Mouse (Mus musculus): ENCODE measurements around the gene Gm10718. TPM values are rescaled to one million over a fixed set of nuclear protein-coding genes. Genes with fewer than 3 reads are reported as not detected.
"Not testable (repeated sequence)": the region's sequence is repeated elsewhere in the genome, so short reads cannot be mapped to it uniquely, and the experiment has no call there.

The Gm10718 gene
- polyA plus RNA-seq, 1 experiment from 2014 or later = 1.6 TPM

GRCm38 (mm10) chr9:3036577-3036976 is 13.2 kb downstream of the Gm10718 start, which contains the start of gene Gm10715:
TSS of gene Gm10715 (plus strand) at chr9:3036877.
- 73% methylated on average over 6 of the region's 8 CpGs for WGBS
- H3K9ac ChIP-seq (replicated peaks; ENCODE audit: low read depth); H3K9me3 ChIP-seq (ENCODE audit: low read length): not testable (repeated sequence)

GRCm38 (mm10) chr9:3038161-3038560 is 14.8 kb downstream of the Gm10718 start:
- DNase-seq (ENCODE audit: low spot score); H3K9ac ChIP-seq (replicated peaks; ENCODE audit: low read depth); H3K4me2 ChIP-seq (replicated peaks; ENCODE audit: low read depth, low read length); H3K4me1 ChIP-seq (ENCODE audit: insufficient read depth, low read depth, low read length); H3K4me3 ChIP-seq (ENCODE audit: low read depth, low read length); H3K27me3 ChIP-seq (replicated peaks; ENCODE audit: insufficient read depth, low read length); H3K36me3 ChIP-seq (ENCODE audit: insufficient read depth, low read length); H3K27ac ChIP-seq (ENCODE audit: low read length); ATAC-seq; H3K9me3 ChIP-seq (ENCODE audit: low read length): not testable (repeated sequence)
- 61% methylated on average over 4 of the region's 4 CpGs for whole genome bisulfite sequencing

More at GRCm38 (mm10) chr9:3036577-3036976, 13.2 kb downstream of the Gm10718 start, which contains the start of gene Gm10715:
- not testable (repeated sequence) for H3K36me3 ChIP-seq (ENCODE audit: insufficient read depth, low read length); H3K27ac ChIP-seq (ENCODE audit: low read length); DNase-seq (ENCODE audit: low spot score); H3K4me1 ChIP-seq (ENCODE audit: insufficient read depth, low read depth, low read length); H3K27me3 ChIP-seq (replicated peaks; ENCODE audit: insufficient read depth, low read length); H3K4me3 ChIP-seq (ENCODE audit: low read depth, low read length); ATAC-seq; H3K4me2 ChIP-seq (replicated peaks; ENCODE audit: low read depth, low read length)

Small RNA genes within 50 kb of the gene (microRNA-seq; reads per million reads assigned to microRNA genes)
- gene Mir101c = not detected

Other genes with a start within 250 kb of the Gm10718 start
- gene Gm10722, start 22.6 kb upstream of the Gm10718 start, polyA plus RNA-seq (2015; fragmentation: Nextera tagmentation; extraction: Ambion mirVana) = not detected in 2 replicates
- gene Gm11168, start 20.2 kb upstream of the Gm10718 start, polyA plus RNA-seq (2015; fragmentation: Nextera tagmentation; extraction: Ambion mirVana) = 0.36 TPM in 1 of 2 replicates, not detected in the other
- 0.36 TPM in 1 of 2 replicates, not detected in the other for gene Gm10721, start 10.4 kb upstream of the Gm10718 start, polyA plus RNA-seq (2015; fragmentation: Nextera tagmentation; extraction: Ambion mirVana)
- gene Gm10720, start 7.9 kb upstream of the Gm10718 start, polyA plus RNA-seq (2015; fragmentation: Nextera tagmentation; extraction: Ambion mirVana) = not detected in 2 replicates
- gene Gm10719, start 6.1 kb upstream of the Gm10718 start, polyA plus RNA-seq (2015; fragmentation: Nextera tagmentation; extraction: Ambion mirVana) = 0.83 and 1.2 TPM in 2 replicates
- gene Gm10717, start 1.9 kb downstream of the Gm10718 start, polyA plus RNA-seq (2015; fragmentation: Nextera tagmentation; extraction: Ambion mirVana) = 1.1 and 1.8 TPM in 2 replicates
- not detected in 2 replicates for gene Gm17535, start 11.1 kb downstream of the Gm10718 start, polyA plus RNA-seq (2015; fragmentation: Nextera tagmentation; extraction: Ambion mirVana)
- not detected in 2 replicates for gene Gm10715, start 13.3 kb downstream of the Gm10718 start, polyA plus RNA-seq (2015; fragmentation: Nextera tagmentation; extraction: Ambion mirVana)